Mouse (Mus musculus) urinary bladder, postnatal 4 days (tissue): ENCODE results near the gene Dppa1.
"Not testable (repeated sequence)": the region's sequence is repeated elsewhere in the genome, so short reads cannot be mapped to it uniquely, and the experiment has no call there.

ENCODE experiments used
- DNase-seq, 2 experiments: peaks; one replicate each; pipeline ENCODE4 v3.0.0; 2021 to 2022; ENCODE audit warnings: low spot score in 2 of 2

Gene Dppa1

DNA sequence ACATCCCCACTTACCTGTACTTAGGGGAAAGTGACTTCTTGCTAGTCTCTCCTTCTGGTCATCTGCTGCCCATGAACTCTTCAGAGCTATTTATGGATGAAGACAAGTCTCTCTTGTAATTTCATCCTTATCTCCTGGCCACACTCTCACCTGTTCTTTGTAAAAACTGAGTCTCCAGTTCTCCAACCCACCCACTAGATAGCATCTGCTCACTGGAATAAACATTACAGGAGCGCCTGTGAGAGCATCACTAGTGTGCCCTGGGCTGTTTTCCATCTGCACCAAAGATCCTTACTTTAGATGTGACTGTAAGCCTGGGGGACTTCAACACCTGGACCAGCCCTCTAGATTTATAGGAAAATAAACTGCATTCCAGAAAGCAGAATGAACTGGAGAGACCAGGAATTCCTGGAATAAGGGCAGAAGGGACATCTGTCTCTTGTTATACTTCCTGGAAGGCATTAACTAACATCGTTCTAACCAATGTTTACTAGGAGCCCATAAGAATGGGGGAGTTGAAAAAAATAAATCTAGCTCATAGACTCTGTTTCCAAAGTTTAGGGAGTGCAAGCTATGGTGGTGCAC, at the start of gene Dppa1:
Dppa1 (minus strand) TSS at position 51 of the 585 bp plus-strand sequence.
- DNase-seq = no peak

GRCm38 (mm10) chr11:46667938-46668337, 38.9 kb upstream of the Dppa1 start:
- DNase-seq = no peak

DNA sequence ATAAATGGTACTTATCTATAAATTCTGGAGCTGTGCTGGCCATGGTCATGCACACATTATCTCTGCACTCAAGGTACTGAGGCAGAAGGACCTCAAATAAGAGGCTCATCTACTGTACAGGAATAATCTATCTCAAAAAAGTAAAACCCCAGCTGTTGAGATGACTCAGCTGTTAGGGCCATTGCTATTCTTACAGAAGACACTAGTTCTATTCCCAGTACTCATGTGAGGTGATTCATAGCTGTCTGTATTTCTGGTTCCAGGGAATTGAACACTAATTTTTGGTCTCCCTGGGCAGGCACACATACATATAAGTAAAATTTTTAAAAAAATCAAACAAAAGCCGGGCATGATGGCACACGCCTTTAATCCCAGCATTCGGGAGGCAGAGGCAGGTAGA, 38.0 kb upstream of the Dppa1 start:
- DNase-seq = no peak

GRCm38 (mm10) chr11:46665599-46666522, 36.8 kb upstream of the Dppa1 start:
- no peak for DNase-seq

- DNase-seq = no peak
Observed at GRCm38 (mm10) chr11:46663215-46663614, 34.2 kb upstream of the Dppa1 start.

DNA sequence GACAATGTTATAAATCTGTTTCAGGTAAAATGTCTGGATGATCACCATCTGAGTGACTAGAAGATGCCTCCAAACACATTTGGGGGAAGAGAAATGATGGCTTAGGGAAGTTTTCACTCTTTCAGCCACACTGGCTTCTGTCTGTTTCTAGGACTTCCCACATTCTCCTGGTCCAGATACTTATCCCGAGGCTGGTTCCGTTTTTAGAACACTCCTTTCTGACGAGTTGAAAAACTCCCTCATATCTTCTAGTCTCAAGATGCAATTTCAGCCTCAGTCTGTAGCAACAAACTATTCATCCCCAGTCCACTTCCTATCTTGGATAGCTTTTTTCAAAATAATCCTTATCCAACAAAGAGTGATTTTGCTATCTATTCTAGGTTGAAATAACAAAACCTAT, 23.4 kb upstream of the Dppa1 start:
- DNase-seq = no peak

DNA sequence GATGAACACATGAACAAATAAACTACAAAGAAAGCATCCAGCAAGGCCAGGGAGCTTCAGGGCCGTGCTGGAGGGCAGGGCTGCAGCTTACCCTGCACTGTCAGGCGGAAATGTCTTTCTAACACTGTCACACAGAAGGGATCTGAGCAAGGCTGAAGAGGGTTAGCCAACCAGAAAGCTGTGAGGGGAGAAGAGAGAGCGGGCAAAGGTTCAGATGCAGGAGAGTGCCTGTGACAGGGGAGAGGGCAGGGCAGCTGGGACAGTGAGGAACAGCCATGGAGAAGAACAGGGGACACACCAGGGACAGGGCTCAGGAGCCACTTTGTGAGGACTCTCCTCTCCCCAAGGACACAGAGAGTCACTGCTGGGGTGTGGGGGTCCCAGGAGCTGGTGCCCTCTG, 20.6 kb upstream of the Dppa1 start:
- not testable (repeated sequence) for DNase-seq

- no peak for DNase-seq
Observed at GRCm38 (mm10) chr11:46644824-46645223, 15.8 kb upstream of the Dppa1 start.

- no peak for DNase-seq
Observed at GRCm38 (mm10) chr11:46636568-46636967, 7.5 kb upstream of the Dppa1 start.

GRCm38 (mm10) chr11:46635516-46635915, 6.5 kb upstream of the Dppa1 start:
- DNase-seq = not testable (repeated sequence)

DNA sequence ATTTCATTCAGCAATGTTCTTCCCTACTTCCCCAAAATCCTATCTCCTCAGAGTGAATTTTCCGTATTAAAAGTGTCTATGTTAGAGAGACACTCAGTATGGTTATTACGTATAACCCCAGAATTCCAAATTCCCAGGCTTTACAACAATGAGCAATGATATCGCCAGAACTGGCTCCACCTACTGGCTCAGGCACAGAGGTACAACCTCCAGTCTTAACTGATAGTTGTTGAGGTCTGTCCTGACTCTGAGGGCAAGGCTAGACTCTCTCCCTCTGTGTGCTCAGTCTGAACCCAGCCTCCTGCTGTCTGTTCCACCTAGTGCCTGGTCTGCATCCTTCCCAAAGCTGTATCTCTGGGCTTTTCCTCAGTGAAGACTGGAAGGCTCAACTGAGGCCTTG, 2.6 kb upstream of the Dppa1 start:
- DNase-seq = no peak

- DNase-seq = no peak
Observed at GRCm38 (mm10) chr11:46620414-46621168, 8.5 kb downstream of the Dppa1 start.

- no peak for DNase-seq
Observed at GRCm38 (mm10) chr11:46619929-46620328, 9.1 kb downstream of the Dppa1 start.

DNA sequence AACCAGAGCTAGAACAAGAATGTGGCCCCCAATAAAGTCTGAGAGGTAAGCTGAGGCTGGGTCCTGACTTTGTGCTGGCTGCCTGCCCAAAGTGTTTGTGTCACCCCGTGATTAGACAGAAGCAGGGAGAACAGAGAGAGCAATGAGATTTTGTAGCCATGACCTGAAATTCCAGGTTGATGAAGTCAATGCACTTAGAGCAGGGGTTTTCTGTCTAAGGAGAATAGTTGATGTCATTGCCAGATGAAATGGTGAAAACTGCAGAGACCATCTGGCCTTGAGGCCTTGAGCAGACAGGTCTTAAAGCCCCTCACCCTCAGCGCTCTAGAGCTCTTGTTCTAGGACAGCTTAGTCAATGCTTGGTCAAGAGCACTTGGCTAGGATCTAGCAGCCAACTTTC, 36.6 kb downstream of the Dppa1 start:
- DNase-seq = no peak

DNA sequence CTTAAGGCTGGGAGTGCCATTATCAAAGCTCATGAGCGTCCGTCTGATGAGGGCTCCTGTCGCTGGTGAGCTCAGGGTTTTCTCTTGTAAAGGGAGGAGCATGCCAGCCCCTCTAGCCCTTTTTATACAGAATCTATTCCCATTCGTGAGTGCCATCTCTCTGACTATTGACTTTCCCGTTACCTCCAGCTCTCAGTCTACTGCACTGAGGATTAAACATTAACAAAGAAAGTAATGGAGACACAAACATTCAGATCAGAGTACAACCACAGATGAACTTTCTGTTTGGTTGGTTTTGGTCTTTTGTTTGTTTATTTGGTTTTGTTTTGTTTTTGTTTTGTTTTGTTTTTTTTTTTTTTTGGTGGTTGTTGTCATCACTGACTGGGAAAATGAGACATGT, 46.3 kb downstream of the Dppa1 start:
- DNase-seq = no peak

GRCm38 (mm10) chr11:46580428-46580827, 48.6 kb downstream of the Dppa1 start:
- DNase-seq = no peak

DNA sequence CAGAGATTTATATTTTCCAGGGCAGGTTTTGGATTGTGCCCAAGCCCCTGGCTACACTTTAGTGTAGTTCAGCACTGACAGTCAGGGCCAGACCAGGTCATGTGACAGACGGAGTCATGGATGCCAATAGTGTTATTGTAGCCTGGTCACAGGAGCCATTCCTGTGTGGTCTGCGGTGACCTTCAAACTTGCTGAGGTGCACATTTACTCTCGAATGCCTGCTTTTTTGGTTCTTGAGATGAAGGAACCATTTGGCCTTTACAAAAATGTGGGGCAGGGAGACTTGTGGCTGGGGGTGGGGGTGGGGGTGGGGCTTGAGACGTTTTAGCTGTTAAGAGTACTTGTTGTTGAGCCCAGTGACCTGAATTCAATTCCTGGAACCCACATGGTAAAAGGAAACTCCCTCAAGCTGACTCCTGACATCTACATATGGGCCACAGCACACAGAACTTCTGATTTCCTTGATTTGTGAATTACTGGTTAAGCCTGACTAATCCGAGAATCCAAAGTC, 50.2 kb downstream of the Dppa1 start:
- no peak for DNase-seq

DNA sequence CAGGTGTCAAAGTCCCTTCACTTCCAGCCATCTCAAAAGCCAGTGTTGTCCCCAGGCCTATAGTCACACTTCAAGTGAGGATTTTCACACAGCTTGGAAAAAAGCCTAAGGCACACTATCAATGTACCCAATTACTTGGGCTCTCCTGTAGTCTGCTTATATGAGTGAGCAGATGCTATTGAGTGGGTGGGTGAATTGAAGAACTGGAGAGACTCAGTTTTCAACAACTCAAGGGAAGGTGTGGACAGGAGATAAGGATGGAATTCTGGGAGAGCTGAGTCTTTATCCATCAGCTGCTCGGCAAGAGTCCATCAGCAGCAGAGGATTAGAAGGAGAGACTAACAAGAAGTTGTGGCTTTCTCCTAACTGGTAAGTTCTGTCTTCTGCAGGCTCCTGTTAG, 57.7 kb downstream of the Dppa1 start, which contains the start of gene BC053393:
BC053393 (plus strand) TSS at position 210 of the 400 bp plus-strand sequence.
- no peak for DNase-seq

DNA sequence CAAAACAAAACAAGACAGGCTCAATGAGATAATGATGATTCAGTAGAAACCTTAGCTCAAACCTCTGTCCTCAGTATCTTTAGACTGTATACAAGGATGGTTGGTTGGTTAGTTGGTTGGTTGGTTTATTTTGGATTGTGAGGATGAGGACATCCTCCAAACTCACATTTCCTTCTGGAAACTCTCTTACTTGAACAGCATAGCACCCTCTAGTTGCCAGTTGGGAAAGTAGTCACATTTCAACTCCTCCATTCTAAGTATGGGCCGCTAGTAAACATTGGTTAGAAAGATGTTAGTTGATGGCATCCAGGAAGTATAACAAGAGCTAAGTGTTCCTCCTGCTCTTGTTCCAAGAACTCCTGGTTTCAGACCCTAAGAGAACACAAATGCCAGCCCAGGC, 60.0 kb downstream of the Dppa1 start:
- no peak for DNase-seq

GRCm38 (mm10) chr11:46565967-46566366, 63.1 kb downstream of the Dppa1 start:
- no peak for DNase-seq

GRCm38 (mm10) chr11:46564671-46565070, 64.4 kb downstream of the Dppa1 start:
- no peak for DNase-seq

DNA sequence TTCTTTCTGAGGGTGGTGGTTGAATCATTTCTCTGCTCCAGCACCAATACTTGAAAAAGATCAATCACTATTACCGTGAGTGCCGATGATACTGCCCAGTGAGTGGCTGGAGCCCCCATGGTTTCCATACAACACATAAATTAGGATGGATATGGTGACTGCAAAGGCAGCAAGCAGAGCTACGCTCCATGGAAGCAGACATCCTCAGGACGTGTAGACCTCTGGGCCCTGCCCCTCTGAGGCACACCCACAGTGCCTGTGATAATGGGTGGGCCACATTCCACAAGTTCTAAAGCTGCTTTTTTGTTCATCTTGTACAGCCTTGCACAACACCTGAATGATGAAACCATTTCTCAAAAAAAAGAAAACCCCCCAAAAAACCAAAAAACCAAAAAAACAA, 68.0 kb downstream of the Dppa1 start:
- DNase-seq = no peak
